Mouse (Mus musculus) thymus, adult 2 months (tissue): Measurements from ENCODE around the gene Tsc1.

Source experiments
- CTCF ChIP-seq: fragments of 200-500 bp; IDR thresholded peaks from 2 replicates; pipeline ENCODE4 v1.5.1; 2012; ENCODE audit warnings: mild to moderate bottlenecking, control low read depth, low read length, moderate library complexity, borderline replicate concordance; ENCODE audit not compliant: control insufficient read depth, poor library complexity, insufficient read depth; ENCODE audit errors: extremely low read depth
- POLR2A ChIP-seq: fragments of 200-500 bp; IDR thresholded peaks from 2 replicates; pipeline ENCODE4 v1.6.1; 2012; ENCODE audit warnings: mild to moderate bottlenecking, low read length, control low read depth, moderate library complexity; ENCODE audit not compliant: control insufficient read depth, poor library complexity, insufficient read depth; ENCODE audit errors: extremely low read depth

DNA sequence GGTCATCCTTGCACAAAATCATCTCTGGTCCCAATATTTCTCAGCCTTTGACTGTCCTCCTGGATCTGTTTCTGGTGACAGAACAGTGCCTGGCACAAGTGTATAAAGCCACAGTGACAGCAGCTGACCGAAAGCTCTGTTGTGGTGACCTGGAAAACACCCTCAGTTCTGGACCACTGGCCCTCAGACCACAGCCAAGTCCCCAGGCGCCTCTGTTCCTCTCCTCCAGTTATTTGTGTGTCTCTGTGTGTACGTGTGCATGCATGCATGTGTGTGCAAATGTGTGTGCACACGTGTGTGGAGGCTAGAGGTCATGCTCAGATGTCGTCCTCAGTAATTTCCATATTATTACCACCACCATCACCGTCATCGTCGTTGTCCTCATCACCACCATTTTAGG, 81.4 kb downstream of the Tsc1 start:
- no peak for TF ChIP-seq CTCF
- no peak for TF ChIP-seq POLR2A
